Mouse (Mus musculus): ENCODE results near the gene Rab2b.

DNA sequence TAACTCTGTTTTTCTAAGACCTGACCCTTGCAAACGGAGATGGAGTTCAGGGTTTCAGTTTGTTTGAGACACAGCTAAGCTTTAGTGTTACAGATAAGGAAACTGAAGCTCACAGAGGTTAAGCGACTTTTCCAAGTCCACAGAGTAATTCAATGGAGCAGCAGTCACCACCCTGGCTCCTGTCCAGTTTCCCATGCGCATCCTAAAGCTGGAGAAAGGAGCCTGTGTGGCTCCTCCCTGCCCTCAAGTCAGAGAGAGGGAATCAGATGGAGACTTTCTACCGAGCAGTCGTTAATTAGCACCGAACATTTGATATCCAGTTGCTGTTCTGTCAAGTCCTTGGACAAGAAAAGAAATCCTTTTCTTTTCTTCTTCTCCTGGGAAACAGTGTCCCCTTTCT lies 40.0 kb upstream of the Rab2b start:
- TF ChIP-seq CTCF (IDR thresholded peaks at IDR 0.05; ENCODE audit: low read depth, low read length) (no peak), POLR2A (IDR thresholded peaks at IDR 0.05; ENCODE audit: insufficient read depth, low read length) (no peak), EP300 (IDR thresholded peaks at IDR 0.05; ENCODE audit: insufficient read depth, low read depth, low read length) (no peak)

All from ES-Bruce4 (cell line).